8 mouse cellular contexts compared by ENCODE assay signal in genomic region chr6:83572671-83573070, GRCm38 (mm10). TPM values are rescaled to one million over a fixed set of nuclear protein-coding genes. Genes with fewer than 3 reads are reported as not detected.
DNase-seq lines count a peak whose midpoint lies in the region; ATAC-seq and TF ChIP-seq lines count a peak whose summit lies in the region.

Gene Stambp, minus strand, starts transcription at chr6:83572729.

- H3K27ac ChIP-seq in lung, embryonic 15.5 days: peak within 1 kb of the TSS; percentile 58
- H3K27ac ChIP-seq in bone marrow macrophage, adult 2 months (ENCODE audit: insufficient read depth, low read depth, low read length): peak within 1 kb of the TSS; percentile 16; the same call in 1 of the 2 replicates
- peak within 1 kb of the TSS; percentile 85 for H3K27ac ChIP-seq in forebrain, embryonic 13.5 days
- peak within 1 kb of the TSS; percentile 69 for H3K27ac ChIP-seq in intestine, embryonic 15.5 days
- peak within 1 kb of the TSS; percentile 49 for H3K27ac ChIP-seq in liver, postnatal 0 days (ENCODE audit: low read depth)

- peak; percentile 59 for ATAC-seq in lung, embryonic 15.5 days (ENCODE audit: borderline replicate concordance, extremely low read depth, low FRiP score, low TSS enrichment)
- ATAC-seq in forebrain, embryonic 13.5 days: peak; percentile 79
- peak; percentile 82 for ATAC-seq in intestine, embryonic 15.5 days
- ATAC-seq in liver, postnatal 0 days: peak; percentile 61

- no peaks in the 10 kb centered on the region for H3K36me3 ChIP-seq in lung, embryonic 15.5 days
- H3K36me3 ChIP-seq in forebrain, embryonic 13.5 days (ENCODE audit: poor library complexity, severe bottlenecking): peaks cover 18% of the 10 kb centered on the region
- no peaks in the 10 kb centered on the region for H3K36me3 ChIP-seq in intestine, embryonic 15.5 days
- peaks cover 6% of the 10 kb centered on the region; the same call in 1 of the 2 replicates for H3K36me3 ChIP-seq in liver, postnatal 0 days (replicated peaks; ENCODE audit: insufficient read depth, low read length)

- H3K4me1 ChIP-seq in lung, embryonic 15.5 days: peaks cover 10% of the 10 kb centered on the region
- peaks cover 7% of the 10 kb centered on the region for H3K4me1 ChIP-seq in bone marrow macrophage, adult 2 months (ENCODE audit: control insufficient read depth, insufficient read depth, low read length)
- peaks cover 16% of the 10 kb centered on the region for H3K4me1 ChIP-seq in forebrain, embryonic 13.5 days
- H3K4me1 ChIP-seq in intestine, embryonic 15.5 days (replicated peaks): peaks cover 9% of the 10 kb centered on the region; the same call in 1 of the 2 replicates
- H3K4me1 ChIP-seq in liver, postnatal 0 days (ENCODE audit: insufficient read depth): peaks cover 13% of the 10 kb centered on the region

- no peaks in the 10 kb centered on the region for H3K9me3 ChIP-seq in lung, embryonic 15.5 days
- H3K9me3 ChIP-seq in forebrain, embryonic 13.5 days (replicated peaks): no peaks in the 10 kb centered on the region
- H3K9me3 ChIP-seq in intestine, embryonic 15.5 days: no peaks in the 10 kb centered on the region
- no peaks in the 10 kb centered on the region for H3K9me3 ChIP-seq in liver, postnatal 0 days (ENCODE audit: low read length)

- H3K4me3 ChIP-seq in lung, embryonic 15.5 days: peak within 1 kb of the TSS; percentile 84
- H3K4me3 ChIP-seq in bone marrow macrophage, adult 2 months (ENCODE audit: insufficient read depth, low read length): peak within 1 kb of the TSS; percentile 90
- peak within 1 kb of the TSS; percentile 82 for H3K4me3 ChIP-seq in forebrain, embryonic 13.5 days
- peak within 1 kb of the TSS; percentile 81 for H3K4me3 ChIP-seq in intestine, embryonic 15.5 days (replicated peaks)
- peak within 1 kb of the TSS; percentile 79 for H3K4me3 ChIP-seq in liver, postnatal 0 days (ENCODE audit: low read depth, low read length)

- no peak for DNase-seq in lung, postnatal 14 days
- no peak for DNase-seq in liver, postnatal 0 days
- DNase-seq in thymus, postnatal 0 days (ENCODE audit: low spot score): peak; percentile 11
- no peak for DNase-seq in spleen, postnatal 14 days (ENCODE audit: low spot score in 2 of 2)

- peak within 1 kb of the TSS; percentile 79 for H3K4me2 ChIP-seq in lung, embryonic 15.5 days
- H3K4me2 ChIP-seq in forebrain, embryonic 13.5 days: peak within 1 kb of the TSS; percentile 91
- H3K4me2 ChIP-seq in intestine, embryonic 15.5 days (replicated peaks): peak within 1 kb of the TSS; percentile 89
- H3K4me2 ChIP-seq in liver, postnatal 0 days (ENCODE audit: low read depth, low read length): peak within 1 kb of the TSS; percentile 96

- TF ChIP-seq POLR2A in bone marrow macrophage, adult 2 months (IDR thresholded peaks at IDR 0.05; ENCODE audit: borderline replicate concordance, low read depth, low read length): no peak

- TF ChIP-seq EP300 in liver, postnatal 0 days (IDR thresholded peaks at IDR 0.05; ENCODE audit: low read depth): no peak

- peaks cover 8% of the 10 kb centered on the region; the same call in 1 of the 2 replicates for H3K27me3 ChIP-seq in lung, embryonic 15.5 days
- H3K27me3 ChIP-seq in forebrain, embryonic 13.5 days: peaks cover 5% of the 10 kb centered on the region; the same call in 1 of the 2 replicates
- no peaks in the 10 kb centered on the region for H3K27me3 ChIP-seq in intestine, embryonic 15.5 days (replicated peaks)
- H3K27me3 ChIP-seq in liver, postnatal 0 days (ENCODE audit: insufficient read depth, low read length): no peaks in the 10 kb centered on the region

- no peak for TF ChIP-seq CTCF in bone marrow macrophage, adult 2 months (IDR thresholded peaks at IDR 0.05; ENCODE audit: low read depth, low read length)
- no peak for TF ChIP-seq CTCF in liver, postnatal 0 days (IDR thresholded peaks at IDR 0.05; ENCODE audit: low read depth)

- WGBS in lung, embryonic 15.5 days: 0% methylated on average over 8 of the region's 11 CpGs
- WGBS in forebrain, embryonic 13.5 days: 0% methylated on average over 5 of the region's 11 CpGs
- under 1% methylated on average over 8 of the region's 11 CpGs for WGBS in intestine, embryonic 15.5 days
- 0% methylated on average over 8 of the region's 11 CpGs for WGBS in liver, postnatal 0 days (ENCODE audit: insufficient replicate concordance)

- peak within 1 kb of the TSS; percentile 83 for H3K9ac ChIP-seq in lung, embryonic 15.5 days
- peak within 1 kb of the TSS; percentile 87 for H3K9ac ChIP-seq in forebrain, embryonic 13.5 days
- H3K9ac ChIP-seq in intestine, embryonic 15.5 days: peak within 1 kb of the TSS; percentile 75
- peak within 1 kb of the TSS; percentile 74 for H3K9ac ChIP-seq in liver, postnatal 0 days (replicated peaks)

RNA-seq across cellular contexts. Expression of gene Stambp, which starts in this region (rescaled TPM):
- polyA plus RNA-seq in lung, embryonic 15.5 days (2015; fragmentation: Nextera tagmentation; extraction: Ambion mirVana): 21.0 and 23.3 TPM in 2 replicates
- polyA plus RNA-seq in bone marrow macrophage, adult 2 months (2012; ENCODE audit: insufficient read depth, insufficient read length, missing spikeins): 28.8 and 36.4 TPM in 2 replicates
- polyA plus RNA-seq in forebrain, embryonic 13.5 days (2015; fragmentation: Nextera tagmentation; extraction: Ambion mirVana): 37.2 and 40.0 TPM in 2 replicates
- 26.4 and 26.5 TPM in 2 replicates for polyA plus RNA-seq in intestine, embryonic 15.5 days (2015; fragmentation: Nextera tagmentation; extraction: Ambion mirVana)
- 8.6 and 9.1 TPM in 2 replicates for polyA plus RNA-seq in liver, postnatal 0 days (2015; fragmentation: Nextera tagmentation; extraction: Ambion mirVana)
- 29.6 and 30.0 TPM in 2 replicates for polyA plus RNA-seq in thymus, postnatal 0 days (2015; fragmentation: Nextera tagmentation; extraction: Ambion mirVana)

Comparison
In these comparisons a context has a peak if more than half of its experiments do, and no peak if none do; other contexts are left out.
1. H3K27ac ChIP-seq: peak in every context shown above with its lines; median percentile 85 in forebrain, embryonic 13.5 days; 69 in intestine, embryonic 15.5 days; 58 in lung, embryonic 15.5 days; 49 in liver, postnatal 0 days; 16 in bone marrow macrophage, adult 2 months.